Mouse (Mus musculus): Measurements from ENCODE around the gene Unc119b. TPM values are rescaled to one million over a fixed set of nuclear protein-coding genes. Genes with fewer than 3 reads are reported as not detected.

Unc119b gene
- polyA plus RNA-seq (2014; fragmentation: Nextera tagmentation; extraction: Ambion mirVana) = 55.1 and 64.6 TPM in 2 replicates

GRCm38 (mm10) chr5:115134234-115135165 lies at the start of gene Unc119b:
Unc119b (minus strand) TSS chr5:115134975.
- DNase-seq (ENCODE audit: low spot score, missing footprints) (peak; percentile 99), ATAC-seq (ENCODE audit: low FRiP score) (peak; percentile 94)
- under 1% methylated on average over 54 of the region's 81 CpGs for WGBS
- H3K9me3 ChIP-seq (ENCODE audit: control insufficient read depth, low read length) = no peaks in the 10 kb centered on the region
- peaks cover 8% of the 10 kb centered on the region for H3K4me1 ChIP-seq (ENCODE audit: control insufficient read depth, insufficient read depth, low read length)
- H3K4me3 ChIP-seq (ENCODE audit: low read depth, low read length) = peak within 1 kb of the TSS; percentile 97
- H3K27ac ChIP-seq (ENCODE audit: low read depth, low read length) = no peak within 1 kb of the TSS; the same call in 1 of the 2 replicates
- H3K4me2 ChIP-seq = peak within 1 kb of the TSS; percentile 93
- H3K27me3 ChIP-seq (ENCODE audit: control insufficient read depth, insufficient read depth, low read length) = no peaks in the 10 kb centered on the region
- H3K36me3 ChIP-seq (ENCODE audit: control insufficient read depth, insufficient read depth, low read length) = 0 out of 2 replicates have a peak, but pooled peaks cover 2% of the 10 kb centered on the region
- H3K9ac ChIP-seq (ENCODE audit: low read length) = peak within 1 kb of the TSS; percentile 91

- ATAC-seq (ENCODE audit: low FRiP score) (no peak), DNase-seq (ENCODE audit: low spot score, missing footprints) (peak; percentile 56)
- H3K4me1 ChIP-seq (ENCODE audit: control insufficient read depth, insufficient read depth, low read length) = peaks cover 18% of the 10 kb centered on the region
- H3K27me3 ChIP-seq (ENCODE audit: control insufficient read depth, insufficient read depth, low read length) = no peaks in the 10 kb centered on the region
- no peak overlapping the region for H3K9ac ChIP-seq (ENCODE audit: low read length)
- H3K27ac ChIP-seq (ENCODE audit: low read depth, low read length) = no peak overlapping the region
- H3K4me2 ChIP-seq = no peak overlapping the region
- H3K9me3 ChIP-seq (ENCODE audit: control insufficient read depth, low read length) = no peaks in the 10 kb centered on the region
- 79% methylated on average over 10 of the region's 10 CpGs for WGBS
- H3K4me3 ChIP-seq (ENCODE audit: low read depth, low read length) = no peak overlapping the region
- no peaks in the 10 kb centered on the region for H3K36me3 ChIP-seq (ENCODE audit: control insufficient read depth, insufficient read depth, low read length)
These were observed 48.7 kb upstream of the Unc119b start for GRCm38 (mm10) chr5:115183482-115183881.

GRCm38 (mm10) chr5:115182925-115183324 lies 48.1 kb upstream of the Unc119b start:
- Histone ChIP-seq H3K4me3 (ENCODE audit: low read depth, low read length) (no peak overlapping the region), H3K4me1 (ENCODE audit: control insufficient read depth, insufficient read depth, low read length) (peaks cover 18% of the 10 kb centered on the region), H3K9ac (ENCODE audit: low read length) (no peak overlapping the region), H3K9me3 (ENCODE audit: control insufficient read depth, low read length) (no peaks in the 10 kb centered on the region), H3K27me3 (ENCODE audit: control insufficient read depth, insufficient read depth, low read length) (no peaks in the 10 kb centered on the region), H3K27ac (ENCODE audit: low read depth, low read length) (no peak overlapping the region), H3K36me3 (ENCODE audit: control insufficient read depth, insufficient read depth, low read length) (no peaks in the 10 kb centered on the region), H3K4me2 (no peak overlapping the region)
- DNase-seq (ENCODE audit: low spot score, missing footprints) (peak; percentile 33), ATAC-seq (ENCODE audit: low FRiP score) (no peak)
- WGBS = 87% methylated on average over 8 of the region's 8 CpGs

GRCm38 (mm10) chr5:115181248-115181940 lies 46.6 kb upstream of the Unc119b start:
- no peak for ATAC-seq (ENCODE audit: low FRiP score)
- Histone ChIP-seq H3K4me2 (no peak overlapping the region), H3K36me3 (ENCODE audit: control insufficient read depth, insufficient read depth, low read length) (no peaks in the 10 kb centered on the region), H3K4me1 (ENCODE audit: control insufficient read depth, insufficient read depth, low read length) (peaks cover 6% of the 10 kb centered on the region; the same call in 1 of the 2 replicates), H3K4me3 (ENCODE audit: low read depth, low read length) (no peak overlapping the region), H3K27ac (ENCODE audit: low read depth, low read length) (no peak overlapping the region), H3K9me3 (ENCODE audit: control insufficient read depth, low read length) (no peaks in the 10 kb centered on the region), H3K27me3 (ENCODE audit: control insufficient read depth, insufficient read depth, low read length) (no peaks in the 10 kb centered on the region), H3K9ac (ENCODE audit: low read length) (no peak overlapping the region)
- peak; percentile 57 for DNase-seq (ENCODE audit: low spot score, missing footprints)
- WGBS = 84% methylated on average over 13 of the region's 13 CpGs

- Histone ChIP-seq H3K4me3 (ENCODE audit: low read depth, low read length) (no peak overlapping the region), H3K27ac (ENCODE audit: low read depth, low read length) (no peak overlapping the region), H3K4me1 (ENCODE audit: control insufficient read depth, insufficient read depth, low read length) (peaks cover 6% of the 10 kb centered on the region; the same call in 1 of the 2 replicates), H3K36me3 (ENCODE audit: control insufficient read depth, insufficient read depth, low read length) (no peaks in the 10 kb centered on the region), H3K9me3 (ENCODE audit: control insufficient read depth, low read length) (no peaks in the 10 kb centered on the region), H3K4me2 (no peak overlapping the region), H3K27me3 (ENCODE audit: control insufficient read depth, insufficient read depth, low read length) (no peaks in the 10 kb centered on the region), H3K9ac (ENCODE audit: low read length) (no peak overlapping the region)
- WGBS = 92% methylated on average over 11 of the region's 11 CpGs
- no peak for ATAC-seq (ENCODE audit: low FRiP score)
- DNase-seq (ENCODE audit: low spot score, missing footprints) = peak; percentile 54
These were observed 44.8 kb upstream of the Unc119b start for GRCm38 (mm10) chr5:115179596-115179995.

GRCm38 (mm10) chr5:115177866-115178265 lies 43.1 kb upstream of the Unc119b start:
- Histone ChIP-seq H3K9me3 (ENCODE audit: control insufficient read depth, low read length) (no peaks in the 10 kb centered on the region), H3K4me3 (ENCODE audit: low read depth, low read length) (no peak overlapping the region), H3K4me2 (no peak overlapping the region), H3K27ac (ENCODE audit: low read depth, low read length) (no peak overlapping the region), H3K27me3 (ENCODE audit: control insufficient read depth, insufficient read depth, low read length) (no peaks in the 10 kb centered on the region), H3K36me3 (ENCODE audit: control insufficient read depth, insufficient read depth, low read length) (no peaks in the 10 kb centered on the region), H3K4me1 (ENCODE audit: control insufficient read depth, insufficient read depth, low read length) (no peaks in the 10 kb centered on the region), H3K9ac (ENCODE audit: low read length) (no peak overlapping the region)
- DNase-seq (ENCODE audit: low spot score, missing footprints) (no peak), ATAC-seq (ENCODE audit: low FRiP score) (no peak)
- WGBS = 85% methylated on average over 6 of the region's 6 CpGs

- Histone ChIP-seq H3K9ac (ENCODE audit: low read length) (no peak overlapping the region), H3K36me3 (ENCODE audit: control insufficient read depth, insufficient read depth, low read length) (no peaks in the 10 kb centered on the region), H3K4me1 (ENCODE audit: control insufficient read depth, insufficient read depth, low read length) (no peaks in the 10 kb centered on the region), H3K4me2 (no peak overlapping the region), H3K27ac (ENCODE audit: low read depth, low read length) (no peak overlapping the region), H3K9me3 (ENCODE audit: control insufficient read depth, low read length) (no peaks in the 10 kb centered on the region), H3K4me3 (ENCODE audit: low read depth, low read length) (no peak overlapping the region), H3K27me3 (ENCODE audit: control insufficient read depth, insufficient read depth, low read length) (no peaks in the 10 kb centered on the region)
- 94% methylated on average over 1 of the region's 1 CpGs for WGBS
- DNase-seq (ENCODE audit: low spot score, missing footprints) = no peak
- no peak for ATAC-seq (ENCODE audit: low FRiP score)
These were observed 39.8 kb upstream of the Unc119b start for GRCm38 (mm10) chr5:115174554-115174953.

GRCm38 (mm10) chr5:115170150-115170549 lies 35.4 kb upstream of the Unc119b start:
- no peak overlapping the region for H3K9ac ChIP-seq (ENCODE audit: low read length)
- no peak overlapping the region for H3K27ac ChIP-seq (ENCODE audit: low read depth, low read length)
- H3K4me2 ChIP-seq = no peak overlapping the region
- no peaks in the 10 kb centered on the region for H3K36me3 ChIP-seq (ENCODE audit: control insufficient read depth, insufficient read depth, low read length)
- no peaks in the 10 kb centered on the region for H3K9me3 ChIP-seq (ENCODE audit: control insufficient read depth, low read length)
- peak; percentile 57 for DNase-seq (ENCODE audit: low spot score, missing footprints)
- no peak overlapping the region for H3K4me3 ChIP-seq (ENCODE audit: low read depth, low read length)
- no peaks in the 10 kb centered on the region for H3K4me1 ChIP-seq (ENCODE audit: control insufficient read depth, insufficient read depth, low read length)
- H3K27me3 ChIP-seq (ENCODE audit: control insufficient read depth, insufficient read depth, low read length) = no peaks in the 10 kb centered on the region
- WGBS = 89% methylated on average over 8 of the region's 8 CpGs
- no peak for ATAC-seq (ENCODE audit: low FRiP score)
